Mouse (Mus musculus) embryonic facial prominence, embryonic 15.5 days (tissue): Measurements from ENCODE around the gene Tmem219. TPM values are rescaled to one million over a fixed set of nuclear protein-coding genes. Genes with fewer than 3 reads are reported as not detected.
A peak's percentile ranks its signal among the peaks of the same experiment; 100 is the strongest.

Experiments used
- ATAC-seq: fragments of 200-750 bp; cut with Nextera tagmentation; 2 replicates; pipeline ENCODE4 v1.8.0; 2017; ENCODE audit warnings: low read depth, moderate TSS enrichment; ENCODE audit not compliant: insufficient number of reproducible peaks, low FRiP score, low TSS enrichment
- H3K27ac ChIP-seq: fragments of 300-500 bp; sonication (generic); replicated peaks from 2 replicates; pipeline ENCODE4 v1.5.1; 2015; ENCODE audit warnings: mild to moderate bottlenecking, inconsistent platforms
- H3K27me3 ChIP-seq: fragments of 300-500 bp; sonication (generic); 2 replicates; pipeline ENCODE4 v1.6.1; 2015; ENCODE audit warnings: inconsistent platforms
- H3K36me3 ChIP-seq: fragments of 300-500 bp; sonication (generic); 2 replicates; pipeline ENCODE4 v1.6.1; 2015; ENCODE audit warnings: mild to moderate bottlenecking, inconsistent platforms
- H3K4me1 ChIP-seq: fragments of 300-500 bp; sonication (generic); 2 replicates; pipeline ENCODE4 v1.6.1; 2015; ENCODE audit warnings: inconsistent platforms
- H3K4me2 ChIP-seq: fragments of 300-500 bp; sonication (generic); replicated peaks from 2 replicates; pipeline ENCODE4 v1.6.1; 2015; ENCODE audit warnings: mild to moderate bottlenecking, inconsistent platforms
- H3K4me3 ChIP-seq: fragments of 300-500 bp; sonication (generic); replicated peaks from 2 replicates; pipeline ENCODE4 v1.5.1; 2015; ENCODE audit warnings: mild to moderate bottlenecking, inconsistent platforms
- H3K9ac ChIP-seq: fragments of 300-500 bp; sonication (generic); 2 replicates; pipeline ENCODE4 v1.6.1; 2015; ENCODE audit warnings: inconsistent platforms
- H3K9me3 ChIP-seq: fragments of 300-500 bp; sonication (generic); replicated peaks from 2 replicates; pipeline ENCODE4 v1.6.1; 2016; ENCODE audit warnings: inconsistent platforms
- WGBS: fragments of 180-500 bp; shearing (Covaris S2); methylation state at CpG from one replicate; pipeline ENCODE4 v1.1.7; 2015; 5-methylcytosine and 5-hydroxymethylcytosine counted together
- polyA plus RNA-seq: library from polyadenylated mRNA; unstranded; fragments of >200 nt; fragmentation: Nextera tagmentation; extraction: Ambion mirVana; gene quantifications from 2 replicates; pipeline ENCODE4 v1.2.1, GENCODE M21; 2015

Gene Tmem219
- polyA plus RNA-seq, 1 experiment from 2014 or later = 34.7 TPM

DNA sequence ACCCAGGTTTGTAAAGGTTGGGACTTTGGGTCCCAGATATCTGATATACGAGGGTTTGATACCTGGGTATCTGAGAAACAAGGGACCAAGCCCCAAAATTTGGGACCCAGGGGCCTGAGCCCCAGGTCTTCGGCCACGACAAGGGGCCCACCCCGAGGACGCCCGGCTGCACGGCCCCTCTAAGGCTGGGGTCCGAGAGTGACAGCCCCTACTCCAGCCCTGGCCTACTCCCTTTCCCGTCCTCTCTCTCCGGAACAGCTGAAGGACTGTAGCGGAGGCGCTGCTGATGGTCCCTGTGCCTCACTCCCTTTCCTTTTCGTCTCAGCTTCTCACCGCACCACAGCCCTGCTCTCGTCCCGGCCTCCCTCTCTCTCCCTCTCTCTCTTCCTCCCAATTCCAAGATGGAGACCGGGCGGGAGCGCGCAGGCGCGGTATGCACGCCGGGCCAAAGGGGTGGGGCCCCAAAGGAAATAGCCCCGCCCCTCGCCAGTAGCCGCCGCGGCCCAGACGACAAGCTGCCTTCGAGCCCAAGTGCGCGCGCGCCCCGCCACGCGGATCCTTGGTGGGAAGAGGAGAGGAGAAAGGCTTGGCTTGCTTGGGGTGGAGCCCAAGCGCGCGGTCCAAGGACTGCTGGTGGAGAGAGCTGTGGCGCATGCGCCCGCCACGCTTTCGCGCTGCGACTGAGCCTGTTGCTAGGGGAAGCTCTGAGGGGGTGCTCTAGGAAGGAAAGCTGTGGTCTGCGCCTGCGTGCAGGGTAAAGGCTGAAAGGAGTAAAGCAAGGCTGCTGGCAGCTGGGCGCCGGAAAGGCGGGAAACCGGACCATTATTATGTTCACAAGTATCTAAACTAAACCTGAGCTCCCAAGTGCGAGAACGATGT, 38.2 kb downstream of the Tmem219 start, which contains the start of gene Taok2:
Gene Taok2, minus strand, starts transcription at position 418 of the 879 bp plus-strand sequence.
- Histone ChIP-seq H3K27me3 (no peaks in the 10 kb centered on the region), H3K9me3 (no peaks in the 10 kb centered on the region), H3K4me2 (peak within 1 kb of the TSS; percentile 82), H3K9ac (peak within 1 kb of the TSS; percentile 89), H3K4me1 (peaks cover 25% of the 10 kb centered on the region), H3K27ac (peak within 1 kb of the TSS; percentile 95), H3K36me3 (peaks cover 11% of the 10 kb centered on the region), H3K4me3 (peak within 1 kb of the TSS; percentile 89)
- peak; percentile 98 for ATAC-seq
- under 1% methylated on average over 56 of the region's 56 CpGs for WGBS

DNA sequence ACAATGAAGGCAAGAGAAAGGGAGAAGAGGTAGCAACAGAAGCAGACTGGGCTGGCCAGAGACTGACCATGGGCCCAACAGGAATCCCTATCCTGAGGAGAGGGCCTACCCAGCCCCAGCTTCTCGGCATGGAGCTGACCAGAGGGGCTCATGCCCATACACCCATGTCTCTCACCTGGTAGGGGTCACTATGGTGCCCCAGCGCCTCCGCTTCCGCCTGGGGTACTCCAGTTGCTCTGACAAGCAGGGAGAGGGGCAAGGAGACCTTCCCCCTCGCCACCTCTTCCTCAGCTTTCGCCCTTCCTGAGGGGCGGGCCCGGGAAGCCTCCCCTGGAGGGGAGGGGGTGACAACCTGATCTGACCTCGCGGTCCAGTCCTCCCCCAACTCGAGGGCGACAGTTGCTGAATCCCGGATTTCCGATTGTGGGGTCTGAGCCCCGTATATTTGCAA, 39.0 kb downstream of the Tmem219 start:
- Histone ChIP-seq H3K4me2 (peak overlapping the region; percentile 82), H3K9ac (peak overlapping the region; percentile 89), H3K4me1 (peaks cover 25% of the 10 kb centered on the region), H3K27me3 (no peaks in the 10 kb centered on the region), H3K27ac (peak overlapping the region; percentile 95), H3K4me3 (peak overlapping the region; percentile 89), H3K9me3 (no peaks in the 10 kb centered on the region), H3K36me3 (peaks cover 18% of the 10 kb centered on the region)
- under 1% methylated on average over 15 of the region's 15 CpGs for WGBS
- ATAC-seq = no peak

DNA sequence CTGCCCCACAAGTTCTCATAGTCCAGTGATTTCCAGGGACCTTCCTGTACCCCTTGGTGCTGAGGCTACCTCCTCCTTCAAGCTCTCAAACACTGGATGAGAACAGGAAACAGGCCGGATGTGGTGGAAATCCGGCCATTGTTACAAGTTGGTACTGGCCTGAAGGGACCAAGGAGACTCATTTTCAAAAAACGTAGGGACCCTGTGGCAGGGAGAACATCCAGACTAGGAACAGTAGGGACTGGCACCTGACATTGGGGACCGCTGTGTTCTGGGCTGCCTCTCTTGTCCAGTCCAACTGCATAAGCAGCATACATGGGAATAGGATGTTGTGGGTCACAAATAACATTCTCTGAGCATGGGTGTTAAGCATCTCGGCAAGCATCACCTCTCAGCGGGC, 41.7 kb downstream of the Tmem219 start:
- no peak overlapping the region for H3K4me3 ChIP-seq
- H3K4me2 ChIP-seq = peak overlapping the region; percentile 82; the same call in 1 of the 2 replicates
- 68% methylated on average over 6 of the region's 6 CpGs for WGBS
- ATAC-seq = no peak
- H3K9me3 ChIP-seq = no peaks in the 10 kb centered on the region
- H3K36me3 ChIP-seq = peaks cover 45% of the 10 kb centered on the region
- peaks cover 25% of the 10 kb centered on the region for H3K4me1 ChIP-seq
- no peaks in the 10 kb centered on the region for H3K27me3 ChIP-seq
- no peak overlapping the region for H3K9ac ChIP-seq
- H3K27ac ChIP-seq = no peak overlapping the region

DNA sequence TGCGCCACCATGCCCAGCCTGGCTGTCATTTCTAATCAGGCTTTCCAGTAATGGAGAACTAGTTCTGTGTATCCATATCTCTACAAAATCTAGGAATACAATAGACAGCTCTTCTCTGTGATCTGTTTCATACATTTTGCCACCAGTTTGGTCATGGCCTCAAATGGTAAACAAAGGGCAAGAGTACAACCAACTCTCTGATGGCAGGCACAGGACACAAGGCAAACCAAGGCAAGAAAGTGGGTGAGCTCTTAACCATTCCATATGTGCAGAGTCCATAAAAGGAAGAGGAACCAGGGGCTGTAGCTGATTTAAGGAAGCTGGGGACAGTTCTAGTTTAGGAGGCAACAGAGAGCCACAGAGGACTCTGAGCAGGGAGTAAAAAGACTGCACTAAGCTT, 45.5 kb downstream of the Tmem219 start:
- 90% methylated on average over 1 of the region's 1 CpGs for WGBS
- ATAC-seq = no peak
- H3K36me3 ChIP-seq = peaks cover 83% of the 10 kb centered on the region

DNA sequence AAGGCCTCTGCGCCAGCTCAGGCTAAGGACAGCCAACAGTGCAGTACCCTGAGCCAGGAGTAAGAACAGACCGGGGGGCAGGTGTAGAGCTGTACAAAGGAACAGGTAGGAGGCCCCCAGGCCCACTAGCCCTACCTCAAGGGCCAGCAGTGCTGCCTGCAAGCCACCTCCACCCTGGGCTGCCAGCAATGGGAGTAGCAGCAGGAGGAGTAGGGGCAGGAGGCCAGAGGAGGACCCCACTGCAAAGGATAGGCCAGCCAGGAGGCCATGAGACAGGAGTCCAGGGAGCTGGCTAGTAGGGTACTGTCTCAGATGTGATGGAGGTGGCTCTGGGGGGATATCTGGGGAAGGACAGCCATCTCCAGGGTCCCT, 52.2 kb downstream of the Tmem219 start:
- Histone ChIP-seq H3K4me3 (no peak overlapping the region), H3K4me2 (no peak overlapping the region), H3K9ac (no peak overlapping the region), H3K27ac (no peak overlapping the region), H3K4me1 (no peaks in the 10 kb centered on the region), H3K36me3 (peaks cover 98% of the 10 kb centered on the region), H3K27me3 (no peaks in the 10 kb centered on the region), H3K9me3 (no peaks in the 10 kb centered on the region)
- 97% methylated on average over 2 of the region's 2 CpGs for WGBS
- ATAC-seq = no peak

More for the DNA sequence above, 45.5 kb downstream of the Tmem219 start:
- Histone ChIP-seq H3K27ac (no peak overlapping the region), H3K9me3 (no peaks in the 10 kb centered on the region), H3K4me3 (no peak overlapping the region), H3K4me2 (no peak overlapping the region), H3K4me1 (peaks cover 13% of the 10 kb centered on the region), H3K9ac (no peak overlapping the region), H3K27me3 (no peaks in the 10 kb centered on the region)

DNA sequence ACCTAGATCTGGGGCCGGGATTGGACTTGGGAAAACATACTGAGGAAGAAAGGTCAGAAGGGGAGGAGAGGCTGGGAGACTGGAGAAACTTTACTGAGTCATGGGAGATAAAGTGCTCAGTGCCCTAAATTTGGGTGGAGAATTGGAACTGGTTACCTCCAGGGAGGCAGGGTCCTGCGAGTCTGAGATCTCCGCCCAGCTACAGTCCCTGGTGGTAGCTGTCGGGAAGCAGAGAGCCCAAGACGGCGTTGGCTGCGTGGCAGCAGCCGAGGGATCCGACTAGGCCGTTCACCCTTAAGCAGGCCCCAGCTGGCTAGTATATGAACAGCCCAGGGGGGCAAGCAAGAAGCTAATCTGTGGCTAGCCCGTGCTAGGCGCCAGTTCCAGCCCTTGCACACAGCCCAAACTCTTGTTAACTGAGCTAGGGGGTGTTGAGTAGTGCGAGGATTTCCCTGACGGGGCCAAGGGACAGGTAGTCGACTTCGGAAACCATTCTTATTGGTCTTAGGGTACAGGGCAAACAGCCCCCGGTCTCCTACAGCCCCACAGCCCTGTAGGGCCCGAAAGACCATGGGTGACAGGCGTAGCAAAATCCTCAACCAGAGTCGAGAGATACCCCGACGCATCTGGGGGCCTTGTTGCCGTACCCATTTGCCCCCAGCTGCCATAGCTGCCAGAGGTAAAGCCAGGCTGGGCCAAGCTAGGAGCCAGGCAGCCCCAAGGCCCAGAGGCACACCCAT, 52.8 kb downstream of the Tmem219 start:
- H3K9me3 ChIP-seq = no peaks in the 10 kb centered on the region
- no peak for ATAC-seq
- H3K36me3 ChIP-seq = peaks cover 98% of the 10 kb centered on the region
- no peak overlapping the region for H3K9ac ChIP-seq
- no peak overlapping the region for H3K27ac ChIP-seq
- H3K4me2 ChIP-seq = no peak overlapping the region
- no peaks in the 10 kb centered on the region for H3K27me3 ChIP-seq
- no peak overlapping the region for H3K4me3 ChIP-seq
- no peaks in the 10 kb centered on the region for H3K4me1 ChIP-seq
- 92% methylated on average over 23 of the region's 23 CpGs for WGBS

DNA sequence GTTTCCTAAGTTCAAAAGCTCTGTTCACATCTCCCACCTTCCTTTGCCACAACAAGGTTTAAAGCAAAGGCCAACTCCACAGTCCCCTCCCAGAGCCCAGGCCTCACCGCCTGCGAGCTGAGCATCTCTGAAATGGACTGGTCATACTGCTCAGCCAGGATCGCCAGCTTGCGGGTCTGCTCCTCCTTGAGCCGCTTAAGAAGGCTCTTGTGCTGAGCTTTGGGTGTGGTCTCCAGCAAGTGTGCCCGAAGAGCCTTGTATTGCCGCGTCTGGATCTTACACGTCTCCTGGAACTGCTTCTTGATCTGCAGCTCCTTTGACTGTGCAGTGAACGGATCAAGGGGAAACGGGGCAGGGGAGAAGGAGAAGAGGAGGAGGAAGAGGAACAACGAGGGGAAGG, 54.7 kb downstream of the Tmem219 start:
- no peak for ATAC-seq
- Histone ChIP-seq H3K4me2 (no peak overlapping the region), H3K4me3 (no peak overlapping the region), H3K9me3 (no peaks in the 10 kb centered on the region), H3K9ac (no peak overlapping the region), H3K36me3 (peaks cover 90% of the 10 kb centered on the region), H3K27ac (no peak overlapping the region), H3K4me1 (peaks cover 17% of the 10 kb centered on the region), H3K27me3 (no peaks in the 10 kb centered on the region)
- WGBS = 80% methylated on average over 12 of the region's 12 CpGs

DNA sequence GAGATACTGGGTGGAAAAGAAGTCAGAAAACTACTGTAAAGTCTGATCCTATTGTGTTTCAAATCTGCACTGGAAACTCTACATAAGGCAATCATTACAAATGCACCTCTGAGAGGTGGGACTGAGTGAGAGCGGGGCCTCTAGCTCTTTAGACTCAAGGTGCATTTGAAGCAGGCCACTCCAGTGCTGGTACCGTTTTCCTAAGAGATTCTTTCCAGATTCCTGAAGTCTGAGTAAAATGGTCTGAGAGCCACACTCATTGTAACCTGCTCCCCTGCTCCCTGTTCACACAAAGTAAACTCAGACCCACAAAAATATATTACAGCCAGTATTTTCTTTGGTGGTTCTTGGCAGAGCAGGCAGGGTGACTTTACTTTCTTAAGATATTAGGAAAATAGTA, 55.2 kb downstream of the Tmem219 start:
- peaks cover 21% of the 10 kb centered on the region for H3K4me1 ChIP-seq
- WGBS = 80% methylated on average over 2 of the region's 2 CpGs
- no peak overlapping the region for H3K4me3 ChIP-seq
- no peak overlapping the region for H3K9ac ChIP-seq
- H3K4me2 ChIP-seq = no peak overlapping the region
- H3K27ac ChIP-seq = no peak overlapping the region
- H3K36me3 ChIP-seq = peaks cover 85% of the 10 kb centered on the region
- H3K9me3 ChIP-seq = no peaks in the 10 kb centered on the region
- no peaks in the 10 kb centered on the region for H3K27me3 ChIP-seq
- no peak for ATAC-seq

DNA sequence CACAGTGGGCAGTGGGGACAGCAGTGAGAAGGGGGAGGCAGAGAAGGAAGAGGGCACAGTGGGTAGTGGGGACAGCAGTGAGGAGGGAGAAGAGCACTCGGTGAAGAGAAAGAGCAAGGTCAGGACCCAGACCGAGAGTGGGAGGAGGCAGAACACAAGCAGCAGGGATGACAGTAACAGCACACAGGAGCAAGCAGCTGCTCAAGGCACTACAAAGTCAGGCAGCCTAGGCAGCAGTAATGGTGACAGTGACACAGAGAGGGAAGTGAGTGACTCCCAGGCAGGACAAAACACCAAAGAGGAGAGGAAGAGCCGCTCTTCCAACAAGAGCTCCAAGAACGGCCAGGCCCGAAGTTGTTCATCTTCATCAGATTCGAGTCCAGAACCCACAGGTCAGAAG, 58.9 kb downstream of the Tmem219 start:
- Histone ChIP-seq H3K4me2 (peak overlapping the region; percentile 89), H3K9ac (peak overlapping the region; percentile 22; the same call in 1 of the 2 replicates), H3K27ac (no peak overlapping the region), H3K9me3 (no peaks in the 10 kb centered on the region), H3K4me3 (peak overlapping the region; percentile 76), H3K27me3 (no peaks in the 10 kb centered on the region), H3K4me1 (peaks cover 34% of the 10 kb centered on the region), H3K36me3 (peaks cover 59% of the 10 kb centered on the region)
- 74% methylated on average over 6 of the region's 6 CpGs for WGBS
- ATAC-seq = no peak

DNA sequence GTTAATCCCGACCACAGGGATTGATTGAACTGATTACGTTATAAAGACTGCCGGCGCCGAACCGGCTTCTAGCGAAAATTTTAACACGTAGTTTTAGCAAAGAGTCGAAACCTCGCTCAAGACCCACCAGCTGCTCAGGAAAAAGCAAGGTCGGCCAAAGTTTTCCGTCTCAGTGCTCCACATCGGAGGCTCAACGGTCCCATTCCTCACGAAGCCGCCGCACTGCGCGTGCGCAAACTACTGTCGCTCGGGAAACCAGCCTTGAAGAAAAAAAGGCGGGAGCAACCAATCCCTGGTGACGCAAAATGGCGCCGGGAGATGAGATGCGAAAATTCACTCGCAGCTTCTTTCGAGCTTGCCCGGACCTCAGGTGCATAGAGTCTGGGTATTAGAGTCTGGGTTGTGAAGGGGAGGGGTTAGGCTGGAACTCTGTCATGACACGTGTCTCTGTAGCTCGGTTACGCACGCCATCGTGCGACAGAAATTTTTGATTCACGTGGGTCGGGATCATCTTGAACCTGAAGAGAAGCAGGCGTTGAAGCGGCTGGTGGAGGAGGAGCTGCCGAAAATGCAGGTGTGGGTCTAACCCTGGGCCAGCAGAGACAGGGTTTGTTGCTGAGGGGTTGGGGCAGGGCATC, 60.5 kb downstream of the Tmem219 start, which contains the start of gene Ino80e:
Gene Ino80e, minus strand, starts transcription at position 231 of the 638 bp plus-strand sequence.
- peak; percentile 45; the same call in 1 of the 2 replicates for ATAC-seq
- peak within 1 kb of the TSS; percentile 76 for H3K4me3 ChIP-seq
- under 1% methylated on average over 41 of the region's 41 CpGs for WGBS
- peak within 1 kb of the TSS; percentile 85 for H3K27ac ChIP-seq
- no peaks in the 10 kb centered on the region for H3K27me3 ChIP-seq
- no peaks in the 10 kb centered on the region for H3K9me3 ChIP-seq
- peak within 1 kb of the TSS; percentile 89 for H3K4me2 ChIP-seq
- peak within 1 kb of the TSS; percentile 62 for H3K9ac ChIP-seq
- H3K36me3 ChIP-seq = peaks cover 57% of the 10 kb centered on the region
- peaks cover 34% of the 10 kb centered on the region for H3K4me1 ChIP-seq
